Mouse (Mus musculus) forebrain, embryonic 16.5 days (tissue): ENCODE data around the gene Btnl10. TPM values are rescaled to one million over a fixed set of nuclear protein-coding genes. Genes with fewer than 3 reads are reported as not detected.

Source experiments
- microRNA-seq: library from miRNA; unstranded; fragments of <30 nt; microRNA quantifications from one replicate; pipeline ENCODE4, GENCODE M21; 2017
- polyA plus RNA-seq: library from polyadenylated mRNA; unstranded; fragments of >200 nt; fragmentation: Nextera tagmentation; extraction: Ambion mirVana; gene quantifications from 2 replicates; pipeline ENCODE4 v1.2.1, GENCODE M21; 2015

Gene Btnl10
- polyA plus RNA-seq, 1 experiment from 2014 or later: not detected

Small RNAs within 50 kb of the gene (microRNA-seq; reads per million reads assigned to microRNA genes)
- gene Gm44313: 1.0 reads per million

Other genes with a start within 250 kb of the Btnl10 start
- not detected in 2 replicates for gene Olfr320, start 236.8 kb upstream of the Btnl10 start, polyA plus RNA-seq
- gene Olfr319, start 218.7 kb upstream of the Btnl10 start, polyA plus RNA-seq: not detected in 2 replicates
- gene Olfr318, start 193.9 kb upstream of the Btnl10 start, polyA plus RNA-seq: not detected in 2 replicates
- gene Olfr317, start 178.7 kb upstream of the Btnl10 start, polyA plus RNA-seq: 0.16 TPM in 1 of 2 replicates, not detected in the other
- not detected in 2 replicates for gene Olfr316, start 165.2 kb upstream of the Btnl10 start, polyA plus RNA-seq
- gene Olfr315, start 144.7 kb upstream of the Btnl10 start, polyA plus RNA-seq: not detected in 2 replicates
- gene Olfr314, start 135.0 kb upstream of the Btnl10 start, polyA plus RNA-seq: not detected in 2 replicates
- gene Fam183b, start 115.9 kb upstream of the Btnl10 start, polyA plus RNA-seq: 1.8 and 5.4 TPM in 2 replicates
- not detected in 2 replicates for gene Olfr313, start 102.9 kb upstream of the Btnl10 start, polyA plus RNA-seq
- not detected in 2 replicates for gene Olfr312, start 88.7 kb upstream of the Btnl10 start, polyA plus RNA-seq
- gene Olfr311, start 78.7 kb upstream of the Btnl10 start, polyA plus RNA-seq: not detected in 2 replicates
- gene Gm12258, start 70.8 kb upstream of the Btnl10 start, polyA plus RNA-seq: 25.1 and 25.9 TPM in 2 replicates
- gene 2810021J22Rik, start 50.7 kb upstream of the Btnl10 start, polyA plus RNA-seq: 11.5 and 13.6 TPM in 2 replicates
- 7.5 and 8.1 TPM in 2 replicates for gene Zfp39, start 13.7 kb upstream of the Btnl10 start, polyA plus RNA-seq
- 423 and 435 TPM in 2 replicates for gene Rnf187, start 21.0 kb downstream of the Btnl10 start, polyA plus RNA-seq
- gene Hist3h2ba, start 31.0 kb downstream of the Btnl10 start, polyA plus RNA-seq: 389 and 395 TPM in 2 replicates
- 150 and 152 TPM in 2 replicates for gene Hist3h2a, start 36.8 kb downstream of the Btnl10 start, polyA plus RNA-seq
- 1.8 and 2.0 TPM in 2 replicates for gene Trim17, start 36.8 kb downstream of the Btnl10 start, polyA plus RNA-seq
- 24.7 and 26.4 TPM in 2 replicates for gene Trim11, start 60.2 kb downstream of the Btnl10 start, polyA plus RNA-seq
- 0.11 and 0.25 TPM in 2 replicates for gene Obscn, start 218.5 kb downstream of the Btnl10 start, polyA plus RNA-seq
- 7.9 and 8.0 TPM in 2 replicates for gene Iba57, start 245.8 kb downstream of the Btnl10 start, polyA plus RNA-seq